Mouse (Mus musculus): Measurements from ENCODE around the gene Sprn.

Gene Sprn

GRCm38 (mm10) chr7:140101993-140102860 lies 52.5 kb downstream of the Sprn start, which contains the start of gene Fuom:
Gene Fuom, minus strand, starts transcription at chr7:140102441.
- in situ Hi-C loops (cut with MboI; ENCODE audit: low sequenced_read_pairs) = no loop called here

- in situ Hi-C loops (cut with MboI; ENCODE audit: low sequenced_read_pairs) = no loop called here
Observed at GRCm38 (mm10) chr7:140101498-140101897, 53.2 kb downstream of the Sprn start.
